Mouse (Mus musculus) ES-Bruce4 (cell line): ENCODE measurements around the gene Nexn. TPM values are rescaled to one million over a fixed set of nuclear protein-coding genes. Genes with fewer than 3 reads are reported as not detected.

Source experiments
- H3K27ac ChIP-seq: 2 replicates; pipeline ENCODE4 v1.5.1; 2012; ENCODE audit warnings: low read length, inconsistent platforms; ENCODE audit not compliant: insufficient read depth
- H3K27me3 ChIP-seq: 2 replicates; pipeline ENCODE4 v1.6.1; 2012; ENCODE audit warnings: mild to moderate bottlenecking, low read length, inconsistent platforms; ENCODE audit not compliant: control insufficient read depth, poor library complexity, insufficient read depth, severe bottlenecking
- H3K36me3 ChIP-seq: 2 replicates; pipeline ENCODE4 v1.6.1; 2012; ENCODE audit warnings: inconsistent platforms, mild to moderate bottlenecking, low read length, moderate library complexity; ENCODE audit not compliant: control insufficient read depth, poor library complexity, insufficient read depth, severe bottlenecking
- H3K4me1 ChIP-seq: one replicate; pipeline ENCODE4 v1.8.1; 2011; ENCODE audit warnings: low read length; ENCODE audit not compliant: control insufficient read depth, insufficient read depth
- H3K4me3 ChIP-seq: 2 replicates; pipeline ENCODE4 v1.5.1; 2011; ENCODE audit warnings: low read depth, mild to moderate bottlenecking, low read length
- H3K9ac ChIP-seq: 2 replicates; pipeline ENCODE4 v1.6.1; 2012; ENCODE audit warnings: low read depth, mild to moderate bottlenecking, inconsistent platforms; ENCODE audit not compliant: poor library complexity, severe bottlenecking
- H3K9me3 ChIP-seq: replicated peaks from 2 replicates; pipeline ENCODE4 v1.6.1; 2012; ENCODE audit warnings: mild to moderate bottlenecking, low read length, inconsistent platforms; ENCODE audit not compliant: control insufficient read depth, poor library complexity, insufficient read depth, severe bottlenecking
- CTCF ChIP-seq: IDR thresholded peaks from one replicate; pipeline ENCODE4 v1.8.1; 2011; ENCODE audit warnings: low read depth, low read length
- EP300 ChIP-seq: IDR thresholded peaks from 2 replicates; pipeline ENCODE4 v1.6.1; 2011; ENCODE audit warnings: low read depth, low read length; ENCODE audit not compliant: insufficient read depth
- POLR2A ChIP-seq: IDR thresholded peaks from one replicate; pipeline ENCODE4 v1.8.1; 2011; ENCODE audit warnings: low read length; ENCODE audit not compliant: insufficient read depth
- polyA plus RNA-seq: library from polyadenylated mRNA; stranded (reverse); fragments of >200 nt; gene quantifications from 2 replicates; pipeline ENCODE4 v1.2.4, GENCODE M21; 2011; ENCODE audit warnings: low read depth; ENCODE audit not compliant: missing spikeins, insufficient read depth, insufficient read length

The Nexn gene
- polyA plus RNA-seq, 1 experiment = 19.6 TPM

GRCm38 (mm10) chr3:152284759-152285158 is 18.6 kb upstream of the Nexn start:
- H3K9ac ChIP-seq = no peak overlapping the region
- peaks cover 13% of the 10 kb centered on the region; the same call in 1 of the 2 replicates for H3K36me3 ChIP-seq
- H3K4me3 ChIP-seq = no peak overlapping the region
- H3K27ac ChIP-seq = no peak overlapping the region
- no peak for TF ChIP-seq CTCF
- TF ChIP-seq EP300 = no peak
- TF ChIP-seq POLR2A = no peak
- H3K9me3 ChIP-seq = no peaks in the 10 kb centered on the region
- no peaks in the 10 kb centered on the region for H3K27me3 ChIP-seq
- H3K4me1 ChIP-seq = no peaks in the 10 kb centered on the region

GRCm38 (mm10) chr3:152284306-152284705 is 18.2 kb upstream of the Nexn start:
- no peaks in the 10 kb centered on the region for H3K9me3 ChIP-seq
- TF ChIP-seq CTCF (no peak), POLR2A (no peak)
- H3K4me3 ChIP-seq = no peak overlapping the region
- peaks cover 13% of the 10 kb centered on the region; the same call in 1 of the 2 replicates for H3K36me3 ChIP-seq
- H3K9ac ChIP-seq = no peak overlapping the region
- no peaks in the 10 kb centered on the region for H3K27me3 ChIP-seq
- H3K27ac ChIP-seq = no peak overlapping the region
- H3K4me1 ChIP-seq = no peaks in the 10 kb centered on the region

- peaks cover 9% of the 10 kb centered on the region; the same call in 1 of the 2 replicates for H3K36me3 ChIP-seq
- no peaks in the 10 kb centered on the region for H3K9me3 ChIP-seq
- no peak overlapping the region for H3K27ac ChIP-seq
- H3K9ac ChIP-seq = no peak overlapping the region
- no peak overlapping the region for H3K4me3 ChIP-seq
- no peaks in the 10 kb centered on the region for H3K27me3 ChIP-seq
- TF ChIP-seq EP300 = no peak
- no peaks in the 10 kb centered on the region for H3K4me1 ChIP-seq
Observed at GRCm38 (mm10) chr3:152282126-152282525, 16.0 kb upstream of the Nexn start.

GRCm38 (mm10) chr3:152278431-152278830 is 12.3 kb upstream of the Nexn start:
- Histone ChIP-seq H3K9ac (no peak overlapping the region), H3K36me3 (no peaks in the 10 kb centered on the region; the same call in 1 of the 2 replicates), H3K27ac (no peak overlapping the region), H3K27me3 (no peaks in the 10 kb centered on the region), H3K4me1 (no peaks in the 10 kb centered on the region), H3K4me3 (no peak overlapping the region), H3K9me3 (no peaks in the 10 kb centered on the region)
- TF ChIP-seq CTCF (no peak), POLR2A (no peak), EP300 (no peak)

- Histone ChIP-seq H3K27ac (no peak overlapping the region), H3K4me3 (no peak overlapping the region), H3K9me3 (no peaks in the 10 kb centered on the region), H3K27me3 (no peaks in the 10 kb centered on the region), H3K9ac (no peak overlapping the region), H3K4me1 (no peaks in the 10 kb centered on the region), H3K36me3 (no peaks in the 10 kb centered on the region; the same call in 1 of the 2 replicates)
- TF ChIP-seq EP300 (no peak), CTCF (peak; percentile 13)
Observed at GRCm38 (mm10) chr3:152277912-152278311, 11.8 kb upstream of the Nexn start.

GRCm38 (mm10) chr3:152276935-152277334 is 10.8 kb upstream of the Nexn start:
- no peak overlapping the region for H3K27ac ChIP-seq
- H3K4me3 ChIP-seq = no peak overlapping the region
- no peaks in the 10 kb centered on the region for H3K9me3 ChIP-seq
- no peak overlapping the region for H3K9ac ChIP-seq
- no peaks in the 10 kb centered on the region for H3K27me3 ChIP-seq
- TF ChIP-seq CTCF (no peak), EP300 (no peak), POLR2A (no peak)
- H3K36me3 ChIP-seq = no peaks in the 10 kb centered on the region; the same call in 1 of the 2 replicates
- no peaks in the 10 kb centered on the region for H3K4me1 ChIP-seq
